Mouse (Mus musculus) ES-E14 (cell line): ENCODE results near the gene Mthfd1l.

Source experiments
- CHD2 ChIP-seq: IDR thresholded peaks from 2 replicates; pipeline ENCODE4 v1.6.1; 2014; ENCODE audit warnings: mild to moderate bottlenecking, low read depth, low read length, inconsistent platforms
- HCFC1 ChIP-seq: IDR thresholded peaks from 2 replicates; pipeline ENCODE4 v1.6.1; 2012; ENCODE audit warnings: low read length, inconsistent platforms, borderline replicate concordance; ENCODE audit not compliant: insufficient read depth
- MAFK ChIP-seq: IDR thresholded peaks from 2 replicates; pipeline ENCODE4 v1.6.1; 2014; ENCODE audit warnings: mild to moderate bottlenecking, low read depth, low read length, inconsistent platforms; ENCODE audit not compliant: insufficient read depth
- ZC3H11A ChIP-seq: IDR thresholded peaks from 2 replicates; pipeline ENCODE4 v1.6.1; 2012; ENCODE audit warnings: low read depth, mild to moderate bottlenecking, inconsistent platforms, low read length, borderline replicate concordance
- ZNF384 ChIP-seq: IDR thresholded peaks from 2 replicates; pipeline ENCODE4 v1.6.1; 2012; ENCODE audit warnings: low read depth, low read length, inconsistent platforms

GRCm38 (mm10) chr10:4085363-4086141, 112.6 kb downstream of the Mthfd1l start:
- TF ChIP-seq ZC3H11A (no peak), CHD2 (no peak), MAFK (no peak), ZNF384 (no peak), HCFC1 (no peak)
